Mouse (Mus musculus) G1E-ER4 (cell line): ENCODE measurements around the gene Gm3047. TPM values are rescaled to one million over a fixed set of nuclear protein-coding genes. Genes with fewer than 3 reads are reported as not detected.
"Not testable (repeated sequence)": the region's sequence is repeated elsewhere in the genome, so short reads cannot be mapped to it uniquely, and the experiment has no call there.

ENCODE experiments used
- GATA1 ChIP-seq: IDR thresholded peaks from one replicate; pipeline ENCODE4 v1.8.0; 2012; ENCODE audit warnings: low read length, inconsistent platforms
- polyA plus RNA-seq: library from polyadenylated mRNA; stranded (reverse); fragments of >175 nt; gene quantifications from 2 replicates; pipeline ENCODE4 v1.2.3, GENCODE M21; 2012

Gm3047 gene
- not detected in 2 replicates for polyA plus RNA-seq

DNA sequence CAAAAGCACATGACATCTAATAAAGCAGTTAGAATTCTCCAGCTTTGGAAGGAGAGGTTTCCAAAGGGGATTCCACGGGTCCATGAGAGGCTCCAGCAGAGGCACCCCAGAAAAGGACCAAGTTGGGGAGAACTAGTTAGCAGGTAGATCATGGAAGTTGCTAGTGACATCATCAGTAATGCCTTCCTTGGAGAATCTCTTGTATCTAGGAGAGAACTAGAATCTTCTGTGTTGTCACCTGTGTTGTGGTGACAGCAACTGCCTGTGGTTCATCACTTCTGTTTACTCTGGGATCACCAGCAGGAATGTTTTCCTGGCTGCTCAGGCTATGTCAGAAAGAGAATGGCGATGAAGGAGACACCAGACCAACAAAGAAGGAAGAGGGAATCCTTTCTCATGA lies at the start of gene Gm3047:
Gene Gm3047, plus strand, starts transcription at position 301 of the 400 bp plus-strand sequence.
- not testable (repeated sequence) for TF ChIP-seq GATA1

Other genes with a start within 250 kb of the Gm3047 start
- gene Gm3149, start 238.1 kb upstream of the Gm3047 start, polyA plus RNA-seq: not detected in 2 replicates
- not detected in 2 replicates for gene 2610042L04Rik, start 220.6 kb upstream of the Gm3047 start, polyA plus RNA-seq
- gene Gm3159, start 157.9 kb upstream of the Gm3047 start, polyA plus RNA-seq: not detected in 2 replicates
- not detected in 2 replicates for gene Gm3164, start 140.0 kb upstream of the Gm3047 start, polyA plus RNA-seq
- not detected in 2 replicates for gene Gm3173, start 124.4 kb upstream of the Gm3047 start, polyA plus RNA-seq
- gene Gm3182, start 73.7 kb upstream of the Gm3047 start, polyA plus RNA-seq: not detected in 2 replicates
- gene Gm8159, start 76.9 kb downstream of the Gm3047 start, polyA plus RNA-seq: not detected in 2 replicates
- gene Gm3239, start 108.8 kb downstream of the Gm3047 start, polyA plus RNA-seq: not detected in 2 replicates
- not detected in 2 replicates for gene Gm7876, start 153.8 kb downstream of the Gm3047 start, polyA plus RNA-seq
- gene Gm3252, start 171.4 kb downstream of the Gm3047 start, polyA plus RNA-seq: not detected in 2 replicates
- not detected in 2 replicates for gene Gm9602, start 220.9 kb downstream of the Gm3047 start, polyA plus RNA-seq